Mouse (Mus musculus): Measurements from ENCODE around the gene Tbx10. TPM values are rescaled to one million over a fixed set of nuclear protein-coding genes. Genes with fewer than 3 reads are reported as not detected.
A peak's percentile ranks its signal among the peaks of the same experiment; 100 is the strongest.
"Not testable (repeated sequence)": the region's sequence is repeated elsewhere in the genome, so short reads cannot be mapped to it uniquely, and the experiment has no call there.

Tbx10 gene
- polyA plus RNA-seq, 1 experiment from 2014 or later = not detected

GRCm38 (mm10) chr19:4046866-4047254 lies 54.3 kb downstream of the Tbx10 start:
- H3K4me2 ChIP-seq (ENCODE audit: low read depth, low read length) = peak overlapping the region; percentile 48
- DNase-seq (peak; percentile 53), ATAC-seq (peak; percentile 27)
- H3K27ac ChIP-seq (ENCODE audit: low read depth) = peak overlapping the region; percentile 90
- 47% methylated on average over 8 of the region's 8 CpGs for WGBS (ENCODE audit: insufficient replicate concordance)
- H3K9ac ChIP-seq (replicated peaks) = no peak overlapping the region; the same call in 1 of the 2 replicates
- H3K36me3 ChIP-seq (replicated peaks; ENCODE audit: insufficient read depth, low read length) = no peaks in the 10 kb centered on the region
- H3K9me3 ChIP-seq (ENCODE audit: low read length) = no peaks in the 10 kb centered on the region
- H3K27me3 ChIP-seq (ENCODE audit: insufficient read depth, low read length) = no peaks in the 10 kb centered on the region
- TF ChIP-seq EP300 (IDR thresholded peaks at IDR 0.05; ENCODE audit: low read depth) = peak; percentile 47
- TF ChIP-seq CTCF (IDR thresholded peaks at IDR 0.05; ENCODE audit: low read depth) = no peak
- 0 out of 2 replicates have a peak overlapping the region, but pooled peaks have one; percentile 5 for H3K4me3 ChIP-seq (ENCODE audit: low read depth, low read length)
- peaks cover 13% of the 10 kb centered on the region; the same call in 1 of the 2 replicates for H3K4me1 ChIP-seq (ENCODE audit: insufficient read depth)

GRCm38 (mm10) chr19:4047859-4048258 lies 55.3 kb downstream of the Tbx10 start:
- Histone ChIP-seq H3K4me1 (ENCODE audit: insufficient read depth) (peaks cover 13% of the 10 kb centered on the region; the same call in 1 of the 2 replicates), H3K36me3 (replicated peaks; ENCODE audit: insufficient read depth, low read length) (no peaks in the 10 kb centered on the region), H3K9ac (replicated peaks) (no peak overlapping the region), H3K9me3 (ENCODE audit: low read length) (no peaks in the 10 kb centered on the region), H3K27ac (ENCODE audit: low read depth) (no peak overlapping the region), H3K4me2 (ENCODE audit: low read depth, low read length) (peak overlapping the region; percentile 48), H3K27me3 (ENCODE audit: insufficient read depth, low read length) (no peaks in the 10 kb centered on the region), H3K4me3 (ENCODE audit: low read depth, low read length) (0 out of 2 replicates have a peak overlapping the region, but pooled peaks have one; percentile 5)
- peak; percentile 89 for DNase-seq
- 21% methylated on average over 4 of the region's 4 CpGs for WGBS (ENCODE audit: insufficient replicate concordance)
- no peak for ATAC-seq
- TF ChIP-seq EP300 (IDR thresholded peaks at IDR 0.05; ENCODE audit: low read depth) (no peak), CTCF (IDR thresholded peaks at IDR 0.05; ENCODE audit: low read depth) (peak; percentile 94)

DNA sequence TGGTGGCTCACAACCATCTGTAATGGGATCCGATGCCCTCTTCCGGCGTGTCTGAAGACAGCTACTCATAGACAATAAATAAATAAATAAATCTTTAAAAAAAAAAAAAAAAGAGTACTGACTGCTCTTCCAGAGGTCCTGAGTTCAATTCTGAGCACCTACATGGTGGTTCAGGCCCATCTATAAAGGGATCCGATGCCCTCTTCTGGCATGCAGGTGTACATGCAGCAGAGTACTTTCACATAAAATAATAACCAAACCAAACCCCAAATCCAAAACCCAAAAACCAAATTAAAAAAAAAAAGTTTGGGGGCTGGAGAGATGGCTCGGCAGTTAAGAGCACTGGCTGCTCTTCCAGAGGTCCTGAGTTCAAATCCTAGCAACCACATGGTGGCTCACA lies 56.5 kb downstream of the Tbx10 start:
- H3K9me3 ChIP-seq (ENCODE audit: low read length); H3K9ac ChIP-seq (replicated peaks); DNase-seq; H3K27me3 ChIP-seq (ENCODE audit: insufficient read depth, low read length); ATAC-seq; H3K4me2 ChIP-seq (ENCODE audit: low read depth, low read length); H3K36me3 ChIP-seq (replicated peaks; ENCODE audit: insufficient read depth, low read length); H3K27ac ChIP-seq (ENCODE audit: low read depth); H3K4me3 ChIP-seq (ENCODE audit: low read depth, low read length): not testable (repeated sequence)
- peak; percentile 48 for TF ChIP-seq CTCF (IDR thresholded peaks at IDR 0.05; ENCODE audit: low read depth)
- H3K4me1 ChIP-seq (ENCODE audit: insufficient read depth) = peaks cover 13% of the 10 kb centered on the region; the same call in 1 of the 2 replicates
- WGBS (ENCODE audit: insufficient replicate concordance) = 79% methylated on average over 5 of the region's 5 CpGs

Other genes with a start within 250 kb of the Tbx10 start
- gene Kmt5b, start 225.3 kb upstream of the Tbx10 start, polyA plus RNA-seq (2015; fragmentation: Nextera tagmentation; extraction: Ambion mirVana) = 4.7 and 6.2 TPM in 2 replicates
- gene Chka, start 141.0 kb upstream of the Tbx10 start, polyA plus RNA-seq (2015; fragmentation: Nextera tagmentation; extraction: Ambion mirVana) = 24.8 and 48.6 TPM in 2 replicates
- 28.1 and 29.7 TPM in 2 replicates for gene Tcirg1, start 85.6 kb upstream of the Tbx10 start, polyA plus RNA-seq (2015; fragmentation: Nextera tagmentation; extraction: Ambion mirVana)
- 165 and 167 TPM in 2 replicates for gene Ndufs8, start 80.0 kb upstream of the Tbx10 start, polyA plus RNA-seq (2015; fragmentation: Nextera tagmentation; extraction: Ambion mirVana)
- gene Aldh3b1, start 62.9 kb upstream of the Tbx10 start, polyA plus RNA-seq (2015; fragmentation: Nextera tagmentation; extraction: Ambion mirVana) = 9.5 TPM in 2 replicates
- 42.6 and 48.1 TPM in 2 replicates for gene Unc93b1, start 57.6 kb upstream of the Tbx10 start, polyA plus RNA-seq (2015; fragmentation: Nextera tagmentation; extraction: Ambion mirVana)
- gene Aldh3b3, start 34.1 kb upstream of the Tbx10 start, polyA plus RNA-seq (2015; fragmentation: Nextera tagmentation; extraction: Ambion mirVana) = 0.04 and 0.13 TPM in 2 replicates
- 0.09 and 0.11 TPM in 2 replicates for gene Aldh3b2, start 20.4 kb upstream of the Tbx10 start, polyA plus RNA-seq (2015; fragmentation: Nextera tagmentation; extraction: Ambion mirVana)
- 19.3 and 22.0 TPM in 2 replicates for gene Acy3, start 6.2 kb upstream of the Tbx10 start, polyA plus RNA-seq (2015; fragmentation: Nextera tagmentation; extraction: Ambion mirVana)
- 22.0 and 23.0 TPM in 2 replicates for gene Nudt8, start 7.8 kb downstream of the Tbx10 start, polyA plus RNA-seq (2015; fragmentation: Nextera tagmentation; extraction: Ambion mirVana)
- gene Gm49405, start 7.9 kb downstream of the Tbx10 start, polyA plus RNA-seq (2015; fragmentation: Nextera tagmentation; extraction: Ambion mirVana) = 0.26 and 0.49 TPM in 2 replicates
- 0.36 and 0.74 TPM in 2 replicates for gene Doc2g, start 10.6 kb downstream of the Tbx10 start, polyA plus RNA-seq (2015; fragmentation: Nextera tagmentation; extraction: Ambion mirVana)
- gene Ndufv1, start 20.1 kb downstream of the Tbx10 start, polyA plus RNA-seq (2015; fragmentation: Nextera tagmentation; extraction: Ambion mirVana) = 171 and 172 TPM in 2 replicates
- 428 and 442 TPM in 2 replicates for gene Gstp1, start 45.2 kb downstream of the Tbx10 start, polyA plus RNA-seq (2015; fragmentation: Nextera tagmentation; extraction: Ambion mirVana)
- gene Gstp2, start 53.3 kb downstream of the Tbx10 start, polyA plus RNA-seq (2015; fragmentation: Nextera tagmentation; extraction: Ambion mirVana) = 5.8 and 6.4 TPM in 2 replicates
- 64.5 and 67.3 TPM in 2 replicates for gene Gstp3, start 66.8 kb downstream of the Tbx10 start, polyA plus RNA-seq (2015; fragmentation: Nextera tagmentation; extraction: Ambion mirVana)
- gene Cabp2, start 88.8 kb downstream of the Tbx10 start, polyA plus RNA-seq (2015; fragmentation: Nextera tagmentation; extraction: Ambion mirVana) = 0.38 and 0.43 TPM in 2 replicates
- 91.2 and 91.9 TPM in 2 replicates for gene Cdk2ap2, start 104.4 kb downstream of the Tbx10 start, polyA plus RNA-seq (2015; fragmentation: Nextera tagmentation; extraction: Ambion mirVana)
- 6.6 and 7.4 TPM in 2 replicates for gene Pitpnm1, start 107.2 kb downstream of the Tbx10 start, polyA plus RNA-seq (2015; fragmentation: Nextera tagmentation; extraction: Ambion mirVana)
- 23.1 and 26.8 TPM in 2 replicates for gene Aip, start 133.1 kb downstream of the Tbx10 start, polyA plus RNA-seq (2015; fragmentation: Nextera tagmentation; extraction: Ambion mirVana)
- gene Gpr152, start 147.0 kb downstream of the Tbx10 start, polyA plus RNA-seq (2015; fragmentation: Nextera tagmentation; extraction: Ambion mirVana) = not detected in 2 replicates
- gene Cabp4, start 151.3 kb downstream of the Tbx10 start, polyA plus RNA-seq (2015; fragmentation: Nextera tagmentation; extraction: Ambion mirVana) = 0.11 and 0.15 TPM in 2 replicates
- gene Coro1b, start 155.9 kb downstream of the Tbx10 start, polyA plus RNA-seq (2015; fragmentation: Nextera tagmentation; extraction: Ambion mirVana) = 63.0 and 64.4 TPM in 2 replicates
- gene Ptprcap, start 160.9 kb downstream of the Tbx10 start, polyA plus RNA-seq (2015; fragmentation: Nextera tagmentation; extraction: Ambion mirVana) = 35.7 and 35.8 TPM in 2 replicates
- gene Rps6kb2, start 170.6 kb downstream of the Tbx10 start, polyA plus RNA-seq (2015; fragmentation: Nextera tagmentation; extraction: Ambion mirVana) = 22.1 and 23.0 TPM in 2 replicates
- gene Carns1, start 182.7 kb downstream of the Tbx10 start, polyA plus RNA-seq (2015; fragmentation: Nextera tagmentation; extraction: Ambion mirVana) = 0.73 and 0.90 TPM in 2 replicates
- gene Tbc1d10c, start 198.5 kb downstream of the Tbx10 start, polyA plus RNA-seq (2015; fragmentation: Nextera tagmentation; extraction: Ambion mirVana) = 8.4 and 9.9 TPM in 2 replicates
- gene Ppp1ca, start 199.3 kb downstream of the Tbx10 start, polyA plus RNA-seq (2015; fragmentation: Nextera tagmentation; extraction: Ambion mirVana) = 269 and 284 TPM in 2 replicates
- 8.0 and 9.0 TPM in 2 replicates for gene Rad9a, start 208.9 kb downstream of the Tbx10 start, polyA plus RNA-seq (2015; fragmentation: Nextera tagmentation; extraction: Ambion mirVana)
- gene Clcf1, start 221.5 kb downstream of the Tbx10 start, polyA plus RNA-seq (2015; fragmentation: Nextera tagmentation; extraction: Ambion mirVana) = 0.91 and 1.1 TPM in 2 replicates
- not detected in 2 replicates for gene AC109138.7, start 221.6 kb downstream of the Tbx10 start, polyA plus RNA-seq (2015; fragmentation: Nextera tagmentation; extraction: Ambion mirVana)
- gene Pold4, start 239.1 kb downstream of the Tbx10 start, polyA plus RNA-seq (2015; fragmentation: Nextera tagmentation; extraction: Ambion mirVana) = 28.5 and 31.1 TPM in 2 replicates